Mouse (Mus musculus) lung, postnatal 0 days (tissue): Measurements from ENCODE around the gene Magi1. TPM values are rescaled to one million over a fixed set of nuclear protein-coding genes. Genes with fewer than 3 reads are reported as not detected.

Experiments
- ATAC-seq: fragments of 200-750 bp; cut with Nextera tagmentation; 2 replicates; pipeline ENCODE4 v1.8.0; 2017; ENCODE audit warnings: moderate library complexity
- DNase-seq: peaks from one replicate; pipeline ENCODE4 v3.0.0-alpha.2; 2016; ENCODE audit warnings: low spot score
- H3K27ac ChIP-seq: fragments of 300-500 bp; sonication (generic); 2 replicates; pipeline ENCODE4 v1.5.1; 2014; ENCODE audit warnings: antibody characterized with exemption, mild to moderate bottlenecking, low read length, mixed read lengths
- H3K27me3 ChIP-seq: fragments of 300-500 bp; sonication (generic); replicated peaks from 2 replicates; pipeline ENCODE4 v1.6.1; 2014; ENCODE audit warnings: low read length, mixed read lengths; ENCODE audit not compliant: insufficient read depth
- H3K36me3 ChIP-seq: fragments of 300-500 bp; sonication (generic); 2 replicates; pipeline ENCODE4 v1.6.1; 2014; ENCODE audit warnings: low read length, mixed read lengths; ENCODE audit not compliant: insufficient read depth
- H3K4me1 ChIP-seq: fragments of 300-500 bp; sonication (generic); 2 replicates; pipeline ENCODE4 v1.6.1; 2014; ENCODE audit warnings: antibody characterized with exemption, low read depth, low read length, mixed read lengths; ENCODE audit not compliant: insufficient read depth
- H3K4me2 ChIP-seq: fragments of 300-500 bp; sonication (generic); replicated peaks from 2 replicates; pipeline ENCODE4 v1.6.1; 2014; ENCODE audit warnings: low read depth, mild to moderate bottlenecking, low read length, moderate library complexity, mixed read lengths
- H3K4me3 ChIP-seq: fragments of 300-500 bp; sonication (generic); 2 replicates; pipeline ENCODE4 v1.5.1; 2014; ENCODE audit warnings: low read depth, low read length
- H3K9ac ChIP-seq: fragments of 300-500 bp; sonication (generic); replicated peaks from 2 replicates; pipeline ENCODE4 v1.6.1; 2014; ENCODE audit warnings: low read depth, mild to moderate bottlenecking
- H3K9me3 ChIP-seq: fragments of 300-500 bp; sonication (generic); 2 replicates; pipeline ENCODE4 v1.6.1; 2016; ENCODE audit warnings: low read length, mixed read lengths
- CTCF ChIP-seq: IDR thresholded peaks from 2 replicates; pipeline ENCODE4 v1.5.1; 2016; ENCODE audit warnings: antibody characterized with exemption, mild to moderate bottlenecking
- EP300 ChIP-seq: IDR thresholded peaks from 2 replicates; pipeline ENCODE4 v1.6.1; 2016; ENCODE audit warnings: antibody characterized with exemption, mild to moderate bottlenecking, control low read depth
- WGBS: fragments of 180-500 bp; shearing (Covaris S2); extraction: QIAGEN DNeasy Blood & Tissue Kit; methylation state at CpG from one replicate; pipeline ENCODE4 v1.1.7; 2014; 5-methylcytosine and 5-hydroxymethylcytosine counted together
- polyA plus RNA-seq: library from polyadenylated mRNA; unstranded; fragments of >200 nt; fragmentation: Nextera tagmentation; extraction: Ambion mirVana; gene quantifications from 2 replicates; pipeline ENCODE4 v1.2.1, GENCODE M21; 2015

The Magi1 gene
- polyA plus RNA-seq, 1 experiment from 2014 or later, result 10.7 TPM

DNA sequence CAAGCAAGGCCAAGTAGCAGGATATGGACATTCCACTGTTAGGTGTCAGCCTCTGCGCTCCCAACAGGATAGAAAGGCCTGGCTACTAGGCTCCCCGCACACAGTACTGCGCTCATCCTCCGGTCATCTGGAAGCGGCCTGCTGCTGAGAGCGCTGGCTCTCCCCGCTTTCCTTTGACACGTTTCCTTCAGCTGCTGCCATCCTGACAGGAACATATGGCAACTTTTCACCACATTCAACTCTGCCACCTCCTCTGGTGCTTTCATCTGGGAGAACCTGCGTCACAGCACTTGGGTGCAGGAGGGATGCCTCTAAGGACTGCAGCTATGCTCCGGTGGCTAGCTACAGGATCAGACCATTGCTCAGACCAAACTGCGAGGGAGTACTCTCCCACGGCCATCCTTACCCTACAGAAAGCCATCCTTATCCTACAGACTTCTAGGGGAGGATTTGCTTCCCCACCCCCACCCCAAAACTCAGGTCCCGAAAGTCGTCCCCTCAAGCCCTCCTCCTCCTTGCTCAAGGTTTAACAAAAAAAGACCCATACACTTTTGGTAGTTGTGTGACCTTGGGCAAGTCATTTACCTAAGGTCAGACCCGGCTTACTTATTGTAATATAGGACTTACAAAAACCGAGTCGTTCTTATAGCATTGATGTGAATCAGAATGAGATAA is 2.0 kb downstream of the Magi1 start:
- 7% methylated on average over 17 of the region's 17 CpGs for WGBS
- peak overlapping the region; percentile 86 for H3K4me3 ChIP-seq

DNA sequence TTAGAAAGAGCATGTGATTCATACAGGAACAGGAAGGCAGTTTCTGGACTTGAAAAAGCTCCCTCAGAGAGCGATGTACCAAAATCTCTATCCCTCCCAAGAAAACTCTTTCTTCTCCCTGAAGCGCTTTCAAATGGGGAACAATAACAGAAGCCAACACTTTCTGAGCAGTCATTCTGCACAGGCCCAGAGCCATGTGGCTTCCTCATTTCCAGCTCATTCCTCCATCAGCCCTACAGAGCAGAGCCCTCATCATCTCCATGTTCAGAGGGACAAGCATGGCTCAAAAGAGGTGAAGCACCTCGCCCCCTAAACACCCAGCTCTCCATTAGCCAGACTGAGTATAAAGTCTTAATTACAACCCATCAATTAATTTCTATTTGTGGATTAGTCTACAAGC is 9.8 kb downstream of the Magi1 start:
- Histone ChIP-seq H3K27me3 (no peaks in the 10 kb centered on the region), H3K4me2 (no peak overlapping the region), H3K36me3 (no peaks in the 10 kb centered on the region), H3K4me3 (no peak overlapping the region), H3K9me3 (no peaks in the 10 kb centered on the region), H3K9ac (no peak overlapping the region), H3K4me1 (no peaks in the 10 kb centered on the region; the same call in 1 of the 2 replicates), H3K27ac (no peak overlapping the region)
- DNase-seq (no peak), ATAC-seq (no peak)
- no peak for TF ChIP-seq EP300
- no peak for TF ChIP-seq CTCF
- WGBS, result 97% methylated on average over 3 of the region's 3 CpGs

More for the DNA sequence above, 2.0 kb downstream of the Magi1 start:
- Histone ChIP-seq H3K4me2 (peak overlapping the region; percentile 79), H3K27ac (no peak overlapping the region), H3K27me3 (no peaks in the 10 kb centered on the region), H3K36me3 (no peaks in the 10 kb centered on the region), H3K4me1 (no peaks in the 10 kb centered on the region), H3K9ac (peak overlapping the region; percentile 68; the same call in 1 of the 2 replicates), H3K9me3 (no peaks in the 10 kb centered on the region)
- ATAC-seq (no peak), DNase-seq (peak; percentile 30)
- TF ChIP-seq EP300 (no peak), CTCF (no peak)

DNA sequence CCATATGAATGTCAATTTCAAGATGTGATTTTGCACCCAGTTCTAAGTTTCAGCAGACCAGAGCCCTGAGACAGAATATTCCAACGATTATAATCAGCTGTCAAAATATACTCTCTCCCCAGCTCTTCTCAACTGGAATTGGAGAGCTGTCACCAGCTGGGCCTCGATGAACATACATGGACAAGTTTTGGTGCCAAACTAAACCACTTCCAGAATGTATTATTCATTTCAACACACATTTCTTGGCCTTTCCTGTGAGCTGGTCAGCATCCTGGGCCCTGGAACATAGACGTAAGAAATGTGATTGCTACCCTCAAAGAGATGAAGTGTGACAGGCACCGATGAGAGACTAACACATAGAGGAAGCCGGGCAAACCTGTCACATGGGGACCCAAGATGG is 13.7 kb downstream of the Magi1 start:
- no peaks in the 10 kb centered on the region for H3K9me3 ChIP-seq

DNA sequence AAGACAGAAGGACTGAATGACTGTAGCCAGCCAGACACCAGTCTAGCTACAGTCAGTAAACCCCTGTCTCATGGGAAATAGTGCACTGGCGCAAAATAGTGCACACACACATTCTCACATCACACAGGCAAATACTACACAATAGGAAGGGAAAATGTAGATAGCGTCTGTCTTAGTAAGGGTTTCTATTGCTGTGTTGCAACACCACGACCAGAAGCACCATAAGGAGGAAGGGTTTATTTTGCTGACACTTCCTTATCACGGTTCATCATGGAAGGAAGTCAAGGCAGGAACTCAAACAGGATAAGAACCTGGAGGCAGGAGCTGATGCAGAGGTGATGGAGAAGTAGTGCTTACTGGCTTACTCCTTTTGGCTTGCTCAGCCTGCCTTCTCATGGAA is 14.5 kb downstream of the Magi1 start:
- Histone ChIP-seq H3K36me3 (no peaks in the 10 kb centered on the region), H3K27ac (no peak overlapping the region), H3K4me1 (no peaks in the 10 kb centered on the region; the same call in 1 of the 2 replicates), H3K9ac (no peak overlapping the region), H3K9me3 (no peaks in the 10 kb centered on the region), H3K4me2 (no peak overlapping the region), H3K4me3 (no peak overlapping the region), H3K27me3 (no peaks in the 10 kb centered on the region)
- DNase-seq (no peak), ATAC-seq (no peak)
- 46% methylated on average over 4 of the region's 4 CpGs for WGBS
- TF ChIP-seq EP300, result no peak
- TF ChIP-seq CTCF, result no peak

More for the DNA sequence above, 13.7 kb downstream of the Magi1 start:
- no peak overlapping the region for H3K4me2 ChIP-seq
- 61% methylated on average over 5 of the region's 5 CpGs for WGBS
- H3K9ac ChIP-seq, result no peak overlapping the region
- ATAC-seq (no peak), DNase-seq (no peak)
- no peak overlapping the region for H3K27ac ChIP-seq
- no peak overlapping the region for H3K4me3 ChIP-seq
- TF ChIP-seq CTCF (no peak), EP300 (no peak)
- no peaks in the 10 kb centered on the region for H3K27me3 ChIP-seq
- H3K36me3 ChIP-seq, result no peaks in the 10 kb centered on the region
- no peaks in the 10 kb centered on the region; the same call in 1 of the 2 replicates for H3K4me1 ChIP-seq

DNA sequence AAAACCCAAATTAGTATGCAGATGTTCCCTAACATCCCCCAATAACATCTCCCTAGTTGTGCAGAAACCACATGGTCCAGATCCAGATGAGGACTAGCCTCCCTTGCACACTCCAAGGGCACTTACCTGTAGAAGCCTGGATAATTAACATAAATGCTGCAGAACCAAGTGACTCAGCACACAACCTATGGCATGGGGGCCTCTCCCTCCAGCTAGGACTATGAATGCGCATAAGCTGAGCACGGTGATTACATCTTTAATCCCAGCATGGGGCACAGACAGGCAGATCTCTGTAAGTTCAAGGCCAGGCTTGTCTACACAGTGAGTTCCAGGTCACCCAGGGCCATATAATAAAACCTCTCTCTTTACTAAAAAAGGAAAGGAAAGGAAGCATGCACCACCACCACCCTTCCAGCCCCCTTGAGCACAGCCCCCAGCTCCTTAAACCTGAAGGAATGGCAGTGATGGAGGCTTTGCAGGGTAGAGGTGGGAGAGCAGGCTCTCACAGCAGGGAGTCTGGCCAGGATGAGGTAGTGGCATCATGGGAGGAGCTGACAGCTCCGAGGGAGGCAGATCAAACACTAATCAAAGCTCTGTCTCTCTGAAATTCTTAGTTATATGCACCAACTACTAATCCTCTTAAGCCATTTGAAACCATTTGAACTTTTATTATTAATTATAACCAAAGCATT is 18.3 kb downstream of the Magi1 start:
- ATAC-seq (no peak), DNase-seq (no peak)
- H3K4me2 ChIP-seq, result no peak overlapping the region
- no peaks in the 10 kb centered on the region for H3K9me3 ChIP-seq
- H3K27me3 ChIP-seq, result no peaks in the 10 kb centered on the region
- no peak overlapping the region for H3K9ac ChIP-seq
- H3K27ac ChIP-seq, result no peak overlapping the region
- H3K36me3 ChIP-seq, result no peaks in the 10 kb centered on the region
- H3K4me1 ChIP-seq, result peaks cover 7% of the 10 kb centered on the region
- no peak for TF ChIP-seq CTCF
- 60% methylated on average over 3 of the region's 3 CpGs for WGBS
- no peak overlapping the region for H3K4me3 ChIP-seq

DNA sequence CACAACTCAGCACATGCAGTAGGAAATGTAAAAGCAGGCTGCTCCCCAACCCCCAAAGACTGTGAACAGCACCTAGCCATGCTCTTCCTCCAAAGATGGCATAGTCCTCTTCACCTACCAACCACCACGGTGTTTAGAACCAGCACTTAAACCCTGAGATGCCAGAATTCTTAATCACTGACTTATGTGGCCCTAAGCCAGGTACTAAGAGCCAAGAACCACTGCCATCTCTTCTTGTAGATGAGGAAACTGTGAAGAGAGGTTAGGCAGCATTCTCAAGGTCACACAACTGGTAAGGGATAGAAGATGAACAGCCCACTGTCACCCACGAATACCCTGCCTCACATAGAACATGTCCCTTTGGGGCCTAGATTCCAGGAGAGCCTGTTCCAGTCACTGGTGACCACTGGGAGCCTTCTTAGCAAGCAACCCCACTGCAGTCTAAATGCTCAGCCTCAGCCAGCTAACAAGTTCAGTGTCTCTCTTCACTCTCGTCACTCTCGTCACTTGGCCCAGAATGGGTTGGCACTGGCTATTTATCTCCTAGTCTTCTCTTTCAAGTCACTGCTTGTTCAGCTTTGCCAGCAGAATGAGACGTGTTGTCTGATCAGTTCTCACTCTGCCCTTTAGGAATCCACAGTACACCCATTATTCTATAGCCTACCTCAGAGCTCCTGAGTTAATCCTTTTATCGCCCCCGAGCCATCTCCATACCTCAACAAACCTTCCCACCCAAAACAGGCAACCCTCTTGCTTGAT is 19.4 kb downstream of the Magi1 start:
- DNase-seq (peak; percentile 25), ATAC-seq (no peak; the same call in 1 of the 2 replicates)
- Histone ChIP-seq H3K9me3 (no peaks in the 10 kb centered on the region), H3K4me2 (no peak overlapping the region), H3K27me3 (no peaks in the 10 kb centered on the region), H3K4me3 (no peak overlapping the region), H3K36me3 (no peaks in the 10 kb centered on the region), H3K4me1 (peaks cover 7% of the 10 kb centered on the region), H3K9ac (no peak overlapping the region), H3K27ac (no peak overlapping the region)
- WGBS, result 68% methylated on average over 7 of the region's 7 CpGs
- TF ChIP-seq CTCF (no peak), EP300 (no peak)
